Mouse (Mus musculus) right cerebral cortex, adult 18-20 months (tissue): ENCODE measurements at regions not wholly inside any gene's neighbourhood (a gene's known extent, or its start where the extent isn't known, plus 50 kb on each side); places are given as distances from the start of the nearest gene placed in this dataset.

ENCODE experiments used
- DNase-seq: peaks from one replicate; pipeline ENCODE4 v3.0.0; 2022; ENCODE audit warnings: mixed read lengths

GRCm38 (mm10) chr1:43247609-43248008 is 50.8 kb upstream of the Fhl2 start:
- DNase-seq: no peak

DNA sequence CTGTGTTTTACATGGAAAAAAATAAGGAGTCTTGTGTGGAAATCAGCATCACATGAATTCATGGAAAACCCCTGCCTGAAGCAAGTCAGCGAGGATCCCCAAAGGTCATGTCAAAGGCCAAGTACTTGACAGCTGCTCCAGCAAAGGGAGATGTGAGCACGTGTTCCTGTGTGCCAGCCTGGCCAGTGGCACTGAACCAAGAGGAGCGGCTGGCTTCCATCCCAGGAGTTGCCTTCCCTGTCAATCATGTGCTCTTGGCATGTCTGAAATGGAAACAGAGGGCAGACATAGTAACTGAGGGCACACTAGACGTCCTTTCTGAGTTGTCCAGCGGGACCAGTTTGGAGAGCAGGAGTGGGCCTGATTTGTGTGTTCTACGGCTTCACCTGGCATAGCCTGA is 53.5 kb upstream of the Fhl2 start:
- no peak for DNase-seq

- no peak for DNase-seq
These were observed 54.6 kb upstream of the Fhl2 start for GRCm38 (mm10) chr1:43251356-43251755.

DNA sequence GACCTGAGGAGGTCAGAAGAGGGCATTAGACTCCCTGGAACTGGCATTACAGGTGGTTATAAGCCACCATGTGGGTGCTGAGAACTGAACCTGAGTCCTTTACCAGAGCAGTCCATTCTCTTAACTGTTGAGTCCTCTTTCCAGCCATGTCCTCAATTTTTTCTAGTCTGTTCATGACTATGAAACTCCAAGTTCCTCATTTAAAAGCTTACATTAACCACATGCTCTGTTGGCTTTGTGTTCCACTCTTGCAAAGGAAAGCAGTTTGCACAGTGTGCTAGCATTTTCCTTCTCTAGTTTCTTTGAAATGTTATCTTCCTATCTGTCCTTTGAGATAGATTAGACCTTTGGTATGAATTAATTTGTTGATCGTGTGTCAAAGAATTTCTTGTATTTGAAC is 57.3 kb upstream of the Fhl2 start:
- DNase-seq: no peak

DNA sequence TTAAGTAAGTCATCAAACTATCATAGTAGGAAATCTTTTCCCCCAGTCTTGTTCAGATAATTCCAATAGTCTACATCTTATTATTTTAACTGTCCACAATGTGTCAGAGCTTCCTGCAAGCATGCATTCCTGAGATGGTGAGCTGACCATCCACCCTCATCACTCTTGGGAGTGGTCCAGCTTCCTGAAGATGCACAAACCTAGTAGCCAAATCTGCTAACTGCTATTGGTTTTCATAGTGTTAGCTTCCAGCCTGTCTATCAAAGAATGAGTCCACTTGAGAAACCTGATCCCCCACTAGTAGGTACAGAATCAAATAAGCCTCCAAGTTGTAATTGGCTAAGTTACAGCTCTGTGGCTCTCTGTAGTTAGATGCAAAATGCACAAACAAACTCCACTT is 59.3 kb upstream of the Fhl2 start:
- no peak for DNase-seq

DNA sequence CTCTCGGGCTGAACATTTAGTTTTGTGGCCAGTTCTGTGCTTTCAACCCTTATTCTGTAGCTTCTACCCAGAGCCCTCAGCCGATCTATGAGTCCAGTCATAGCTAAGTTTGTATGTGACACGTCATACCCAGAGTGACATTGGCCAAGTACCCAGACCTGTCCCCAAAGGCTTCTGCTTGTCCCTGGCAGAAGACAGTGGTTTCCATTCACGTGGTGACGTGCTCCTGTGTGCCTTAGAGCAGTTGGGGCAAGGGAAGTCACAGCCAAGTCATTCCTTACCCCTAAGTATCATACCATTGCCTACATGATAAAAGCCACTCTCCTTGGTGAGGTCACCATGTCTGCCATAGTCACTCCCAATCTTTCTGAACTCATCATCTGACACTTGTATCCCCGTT is 61.1 kb upstream of the Fhl2 start:
- DNase-seq: no peak

DNA sequence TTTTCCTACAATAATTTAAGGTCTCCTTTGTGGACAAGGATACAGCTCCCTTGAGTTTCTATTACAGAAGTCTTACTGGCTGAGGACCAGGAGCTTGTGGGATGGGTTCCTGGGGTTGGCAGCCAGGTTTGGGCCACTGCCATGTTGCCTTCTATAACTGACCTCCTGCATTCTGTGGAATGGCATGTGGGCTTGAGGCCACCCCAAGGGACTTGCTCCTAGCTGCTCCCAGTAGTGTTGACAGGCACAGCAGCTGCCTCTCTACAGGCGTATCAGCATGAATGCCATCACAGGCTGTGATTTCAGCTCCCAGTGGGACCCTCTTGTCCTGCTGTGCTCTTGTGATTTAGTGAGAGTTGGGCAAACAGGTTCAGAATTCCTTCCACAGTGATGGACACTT is 63.1 kb upstream of the Fhl2 start:
- DNase-seq: no peak

GRCm38 (mm10) chr1:43260491-43260890 is 63.7 kb upstream of the Fhl2 start:
- no peak for DNase-seq

DNA sequence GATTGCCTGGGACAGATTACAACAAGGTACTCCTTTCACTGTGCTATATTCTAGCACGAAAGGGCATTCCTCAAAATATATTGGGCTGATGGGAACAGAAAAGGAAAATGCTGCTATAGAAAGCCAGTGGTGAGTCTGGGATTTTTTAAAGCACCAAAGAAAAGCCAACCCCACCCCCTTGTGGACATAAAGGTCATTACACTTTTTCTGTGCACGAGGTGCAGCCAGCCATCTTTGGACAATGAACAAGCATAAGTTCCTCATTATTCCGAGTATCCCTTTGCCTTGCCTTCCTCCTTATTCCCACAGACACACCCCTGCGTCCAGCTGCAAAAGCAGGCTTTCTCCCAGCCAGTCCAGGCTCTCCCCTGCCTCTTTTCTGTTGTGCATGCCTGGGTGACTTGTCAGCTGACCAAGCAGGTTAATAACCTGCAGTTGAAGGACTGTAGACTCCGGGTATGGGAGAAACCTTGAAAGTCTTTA is 67.7 kb upstream of the Fhl2 start:
- DNase-seq: peak; percentile 83

- no peak for DNase-seq
These were observed 69.1 kb upstream of the Fhl2 start for GRCm38 (mm10) chr1:43265699-43266455.

- DNase-seq: no peak
These were observed 72.9 kb upstream of the Fhl2 start for GRCm38 (mm10) chr1:43269685-43270084.

- DNase-seq: no peak
These were observed 76.6 kb upstream of the Fhl2 start for GRCm38 (mm10) chr1:43273236-43273868.

DNA sequence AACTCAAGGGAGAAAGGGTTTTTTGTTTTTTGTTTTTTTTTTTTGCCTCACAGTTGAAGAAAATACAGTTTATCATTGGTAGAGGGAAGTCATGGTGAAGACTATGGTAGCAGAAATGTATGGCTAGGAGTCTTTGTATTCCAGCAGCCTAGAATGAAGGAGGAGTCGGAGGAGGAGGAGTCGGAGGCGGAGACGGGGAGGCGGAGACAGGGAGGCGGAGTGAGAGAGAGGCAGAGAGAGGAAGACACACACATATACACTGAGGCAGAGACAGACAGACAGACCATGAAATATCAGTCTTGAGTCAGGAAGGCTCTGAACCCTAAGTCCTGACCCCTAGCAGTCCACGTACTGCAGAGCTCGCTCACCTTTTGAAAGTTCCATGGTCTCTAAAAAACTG is 95.0 kb upstream of the Fhl2 start:
- no peak for DNase-seq

DNA sequence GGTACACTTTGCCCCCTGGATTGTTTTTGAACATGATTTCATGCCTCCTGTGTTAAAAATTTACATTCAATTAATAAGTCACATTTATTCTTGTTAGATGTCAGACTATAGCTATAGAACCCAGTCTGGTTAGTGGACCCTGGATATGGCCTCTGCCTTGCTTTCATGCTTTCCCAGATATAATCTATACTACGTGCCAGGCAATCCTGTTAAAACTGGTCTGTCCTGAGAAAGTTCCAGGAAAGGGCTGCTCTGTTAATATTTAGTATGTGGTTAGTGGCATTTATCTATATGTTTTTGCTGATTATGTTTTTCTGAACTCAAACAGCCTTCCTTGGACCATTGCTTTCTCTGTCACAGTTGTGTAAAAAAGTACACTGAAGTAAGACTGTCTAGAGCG is 95.8 kb upstream of the Fhl2 start:
- DNase-seq: no peak

DNA sequence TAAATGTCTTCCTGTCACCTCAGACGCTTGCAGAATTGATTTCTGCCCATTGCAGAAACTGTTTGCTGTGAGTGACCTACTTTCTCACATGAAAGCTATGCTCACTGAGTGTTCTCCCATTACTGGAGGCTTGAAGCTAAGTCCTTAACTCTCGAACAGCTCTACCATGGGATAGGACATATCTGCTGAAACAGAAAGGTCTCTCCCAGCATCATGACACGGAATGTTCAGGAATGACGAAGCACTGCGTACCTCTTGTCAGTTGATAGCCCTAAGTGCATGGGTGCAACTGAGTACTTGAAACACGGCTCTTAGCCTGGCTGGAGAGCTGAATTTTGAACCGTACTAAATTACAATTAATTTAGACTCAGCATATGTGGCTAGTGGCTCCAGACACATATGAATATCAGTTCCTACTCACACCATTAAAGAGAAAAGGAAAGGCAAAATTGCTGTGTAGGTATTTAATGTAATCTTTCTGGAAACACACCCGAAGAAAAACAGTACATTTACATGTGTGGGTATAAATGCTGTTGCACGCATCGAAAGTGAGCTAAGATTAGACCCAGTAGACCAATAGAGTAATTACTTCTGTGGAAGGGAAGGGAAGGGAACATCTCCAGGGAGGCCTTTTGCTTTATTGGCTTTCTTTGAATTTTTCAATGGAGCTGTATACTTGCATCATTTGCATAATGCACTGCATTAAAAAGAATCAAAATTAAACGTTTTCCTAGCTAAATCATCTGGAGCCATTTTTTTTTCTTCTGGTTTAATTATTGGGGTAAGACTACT is 97.6 kb upstream of the Fhl2 start:
- no peak for DNase-seq

DNA sequence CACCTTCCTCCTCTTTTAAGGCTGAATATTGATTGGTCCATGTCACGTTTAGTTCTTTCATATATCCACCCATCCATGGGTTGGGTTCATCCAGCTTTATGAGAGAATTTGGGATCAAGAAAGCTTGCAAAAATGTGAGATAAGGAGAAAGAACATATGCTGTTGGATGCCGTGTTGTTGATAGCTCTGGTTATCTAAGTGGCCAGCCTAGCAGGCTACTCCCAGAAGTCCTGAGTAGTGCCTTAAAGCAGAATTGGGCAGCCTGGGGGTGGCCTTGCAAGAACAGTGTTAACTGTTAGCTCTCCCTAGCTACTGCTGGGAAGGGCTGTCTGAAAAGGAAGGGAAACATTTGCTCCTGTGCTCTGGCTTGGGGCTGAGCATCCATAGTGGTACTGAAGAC is 100.8 kb upstream of the Fhl2 start:
- no peak for DNase-seq

DNA sequence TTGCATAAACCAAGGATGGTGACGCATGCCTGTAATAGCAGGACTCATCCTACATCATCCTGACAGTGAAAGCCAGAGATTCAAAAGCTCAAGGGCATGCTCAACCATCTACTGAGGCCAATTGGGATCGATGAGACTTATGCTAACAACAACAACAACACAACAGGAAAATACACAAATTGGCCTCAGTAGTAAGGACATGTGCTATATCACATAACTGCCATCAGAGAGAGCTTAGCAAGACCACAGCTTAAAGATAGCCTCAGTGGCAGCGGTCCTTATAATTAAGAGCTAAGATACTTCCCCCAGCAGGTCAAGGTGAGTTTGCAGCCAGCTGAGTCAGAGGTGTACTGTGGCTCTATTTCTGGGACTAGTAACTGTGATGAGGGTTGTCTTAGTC is 102.0 kb upstream of the Fhl2 start:
- no peak for DNase-seq

- peak; percentile 10 for DNase-seq
These were observed 102.9 kb upstream of the Fhl2 start for GRCm38 (mm10) chr1:43299490-43300302.

GRCm38 (mm10) chr1:43300676-43301075 is 103.9 kb upstream of the Fhl2 start:
- DNase-seq: no peak

GRCm38 (mm10) chr1:43301866-43302571 is 105.2 kb upstream of the Fhl2 start:
- no peak for DNase-seq

GRCm38 (mm10) chr1:43302657-43303056 is 105.9 kb upstream of the Fhl2 start:
- no peak for DNase-seq
